Mouse (Mus musculus) C2C12 (cell line): ENCODE results near the gene Slit3. TPM values are rescaled to one million over a fixed set of nuclear protein-coding genes. Genes with fewer than 3 reads are reported as not detected.

Experiments
- H3K27me3 ChIP-seq: one replicate; pipeline ENCODE4 v1.6.1; 2011; ENCODE audit not compliant: control insufficient read depth, insufficient read depth, insufficient read length
- H3K36me3 ChIP-seq: one replicate; pipeline ENCODE4 v1.6.1; 2011; ENCODE audit not compliant: control insufficient read depth, insufficient read depth
- H3K4me3 ChIP-seq: one replicate; pipeline ENCODE4 v1.5.1; 2011; ENCODE audit warnings: mild to moderate bottlenecking, control low read depth; ENCODE audit not compliant: poor library complexity, insufficient read depth, severe bottlenecking
- H3K79me2 ChIP-seq: one replicate; pipeline ENCODE4 v1.6.1; 2011; ENCODE audit not compliant: control insufficient read depth, insufficient read depth
- H3K79me3 ChIP-seq: one replicate; pipeline ENCODE4 v1.6.1; 2011; ENCODE audit warnings: low read depth, control low read depth
- H3ac ChIP-seq: one replicate; pipeline ENCODE3; 2011; ENCODE audit warnings: low read depth; ENCODE audit not compliant: control insufficient read depth, insufficient read length
- CEBPB ChIP-seq: IDR thresholded peaks from one replicate; pipeline ENCODE4 v1.6.1; 2011; ENCODE audit warnings: low read depth, mild to moderate bottlenecking, control low read depth, moderate library complexity
- CTCF ChIP-seq: IDR thresholded peaks from one replicate; pipeline ENCODE4 v1.5.1; 2011; ENCODE audit not compliant: control insufficient read depth, insufficient read depth, insufficient read length
- FOSL1 ChIP-seq: IDR thresholded peaks from one replicate; pipeline ENCODE4 v1.8.0; 2011; ENCODE audit warnings: mild to moderate bottlenecking, low read length; ENCODE audit not compliant: poor library complexity, insufficient read depth, severe bottlenecking
- MAX ChIP-seq: IDR thresholded peaks from one replicate; pipeline ENCODE4 v1.6.1; 2011; ENCODE audit warnings: mild to moderate bottlenecking, control low read depth
- MYOD1 ChIP-seq: IDR thresholded peaks from one replicate; pipeline ENCODE4 v1.6.1; 2011; ENCODE audit warnings: low read depth; ENCODE audit not compliant: control insufficient read depth, insufficient read length
- MYOG ChIP-seq: IDR thresholded peaks from one replicate; pipeline ENCODE4 v1.6.1; 2011; ENCODE audit not compliant: control insufficient read depth, insufficient read length; ENCODE audit errors: extremely low read depth
- USF1 ChIP-seq: IDR thresholded peaks from one replicate; pipeline ENCODE4 v1.6.1; 2011; ENCODE audit warnings: low read depth, mild to moderate bottlenecking, control low read depth, moderate library complexity
- polyA plus RNA-seq: library from polyadenylated mRNA; unstranded; fragments of >200 nt; fragmentation: generic; extraction: Trizol; gene quantifications from one replicate; pipeline ENCODE4 v1.2.1, GENCODE M21; 2012; ENCODE audit warnings: missing spikeins

Gene Slit3
- polyA plus RNA-seq, 1 experiment = not detected

- H3ac ChIP-seq = no peak overlapping the region
- H3K79me2 ChIP-seq = no peaks in the 10 kb centered on the region
- H3K79me3 ChIP-seq = no peaks in the 10 kb centered on the region
- TF ChIP-seq MYOG (no peak), CTCF (no peak), MAX (no peak), FOSL1 (no peak), MYOD1 (no peak), USF1 (no peak), CEBPB (no peak)
- no peaks in the 10 kb centered on the region for H3K36me3 ChIP-seq
- no peak overlapping the region for H3K4me3 ChIP-seq
- no peaks in the 10 kb centered on the region for H3K27me3 ChIP-seq
Measured at GRCm38 (mm10) chr11:35569126-35569916, 448.3 kb downstream of the Slit3 start.

GRCm38 (mm10) chr11:35569957-35570356 is 448.9 kb downstream of the Slit3 start:
- Histone ChIP-seq H3ac (no peak overlapping the region), H3K79me3 (no peaks in the 10 kb centered on the region), H3K36me3 (no peaks in the 10 kb centered on the region), H3K27me3 (no peaks in the 10 kb centered on the region), H3K79me2 (no peaks in the 10 kb centered on the region), H3K4me3 (no peak overlapping the region)
- no peak for TF ChIP-seq MYOD1
- no peak for TF ChIP-seq USF1
- TF ChIP-seq CTCF = no peak
- TF ChIP-seq MAX = no peak
- TF ChIP-seq FOSL1 = no peak
- TF ChIP-seq MYOG = no peak
- TF ChIP-seq CEBPB = no peak

GRCm38 (mm10) chr11:35571910-35572309 is 450.9 kb downstream of the Slit3 start:
- Histone ChIP-seq H3K27me3 (no peaks in the 10 kb centered on the region), H3K36me3 (no peaks in the 10 kb centered on the region), H3K4me3 (no peak overlapping the region), H3ac (no peak overlapping the region), H3K79me2 (no peaks in the 10 kb centered on the region), H3K79me3 (no peaks in the 10 kb centered on the region)
- TF ChIP-seq CEBPB (no peak), MYOG (no peak), CTCF (no peak), MAX (no peak), USF1 (no peak), FOSL1 (no peak), MYOD1 (no peak)

- TF ChIP-seq MAX (no peak), MYOG (no peak), MYOD1 (no peak), FOSL1 (no peak), USF1 (no peak), CEBPB (no peak), CTCF (no peak)
- Histone ChIP-seq H3K4me3 (no peak overlapping the region), H3K36me3 (no peaks in the 10 kb centered on the region), H3ac (no peak overlapping the region), H3K79me2 (no peaks in the 10 kb centered on the region), H3K27me3 (peaks cover 3% of the 10 kb centered on the region), H3K79me3 (no peaks in the 10 kb centered on the region)
Measured at GRCm38 (mm10) chr11:35578796-35579195, 457.8 kb downstream of the Slit3 start.

- Histone ChIP-seq H3K79me2 (no peaks in the 10 kb centered on the region), H3K79me3 (no peaks in the 10 kb centered on the region), H3ac (no peak overlapping the region), H3K36me3 (no peaks in the 10 kb centered on the region), H3K27me3 (peaks cover 3% of the 10 kb centered on the region), H3K4me3 (no peak overlapping the region)
- TF ChIP-seq CTCF (no peak), MYOG (no peak), MYOD1 (no peak), MAX (no peak), USF1 (no peak), CEBPB (no peak), FOSL1 (no peak)
Measured at GRCm38 (mm10) chr11:35582591-35582990, 461.6 kb downstream of the Slit3 start.
